Mouse (Mus musculus): Measurements from ENCODE around the gene Gpr18. TPM values are rescaled to one million over a fixed set of nuclear protein-coding genes. Genes with fewer than 3 reads are reported as not detected.
A peak's percentile ranks its signal among the peaks of the same experiment; 100 is the strongest.

Gene Gpr18
- polyA plus RNA-seq, 2 experiments, result 0.08 to 0.17 TPM

- no peak overlapping the region for H3K9ac ChIP-seq (replicated peaks)
- no peaks in the 10 kb centered on the region for H3K9me3 ChIP-seq (ENCODE audit: control insufficient read depth, low read length)
- no peaks in the 10 kb centered on the region for H3K27me3 ChIP-seq (ENCODE audit: control insufficient read depth, insufficient read depth, low read length)
- TF ChIP-seq EP300 (IDR thresholded peaks at IDR 0.05; ENCODE audit: low read depth) (no peak), CTCF (IDR thresholded peaks at IDR 0.05; ENCODE audit: low read depth) (no peak)
- no peak for DNase-seq (ENCODE audit: low read depth in 3 of 3, low spot score in 3 of 3)
- no peak for ATAC-seq (ENCODE audit: insufficient read depth)
- H3K4me2 ChIP-seq (ENCODE audit: low read depth), result no peak overlapping the region
- 86% methylated on average over 7 of the region's 7 CpGs for WGBS (ENCODE audit: insufficient replicate concordance)
- H3K4me3 ChIP-seq (ENCODE audit: insufficient read depth in 1 of 2, low read depth in 2 of 2, low read length in 2 of 2), result no peak overlapping the region
- H3K4me1 ChIP-seq (replicated peaks; ENCODE audit: control insufficient read depth in 2 of 2, insufficient read depth in 2 of 2, low read length in 1 of 2), result no peaks in the 10 kb centered on the region
- H3K27ac ChIP-seq, result no peak overlapping the region
- no peaks in the 10 kb centered on the region; the same call in none of the 2 replicates for H3K36me3 ChIP-seq (replicated peaks; ENCODE audit: control insufficient read depth, insufficient read depth, low read depth)
These were observed 3.1 kb downstream of the Gpr18 start for GRCm38 (mm10) chr14:121912501-121912900.

- Histone ChIP-seq H3K4me1 (replicated peaks; ENCODE audit: control insufficient read depth in 2 of 2, insufficient read depth in 2 of 2, low read length in 1 of 2) (peaks cover 7 to 11% of the 10 kb centered on the region in 2 experiments), H3K36me3 (replicated peaks; ENCODE audit: control insufficient read depth, insufficient read depth, low read depth) (no peaks in the 10 kb centered on the region; the same call in none of the 2 replicates), H3K4me2 (ENCODE audit: low read depth) (no peak overlapping the region), H3K27me3 (ENCODE audit: control insufficient read depth, insufficient read depth, low read length) (no peaks in the 10 kb centered on the region), H3K9me3 (ENCODE audit: control insufficient read depth, low read length) (no peaks in the 10 kb centered on the region), H3K4me3 (ENCODE audit: insufficient read depth in 1 of 2, low read depth in 2 of 2, low read length in 2 of 2) (no peak overlapping the region), H3K9ac (replicated peaks) (no peak overlapping the region), H3K27ac (no peak overlapping the region)
- ATAC-seq (ENCODE audit: insufficient read depth), result no peak
- no peak for DNase-seq (ENCODE audit: low read depth in 3 of 3, low spot score in 3 of 3)
- 86% methylated on average over 6 of the region's 6 CpGs for WGBS (ENCODE audit: insufficient replicate concordance)
- no peak for TF ChIP-seq CTCF (IDR thresholded peaks at IDR 0.05; ENCODE audit: low read depth)
- no peak for TF ChIP-seq EP300 (IDR thresholded peaks at IDR 0.05; ENCODE audit: low read depth)
These were observed 5.7 kb downstream of the Gpr18 start for GRCm38 (mm10) chr14:121909868-121910267.

GRCm38 (mm10) chr14:121906992-121907681, 8.4 kb downstream of the Gpr18 start:
- WGBS (ENCODE audit: insufficient replicate concordance), result 52% methylated on average over 11 of the region's 11 CpGs
- DNase-seq (ENCODE audit: low read depth in 3 of 3, low spot score in 3 of 3), result no peak
- peaks cover 7 to 20% of the 10 kb centered on the region in 2 experiments for H3K4me1 ChIP-seq (replicated peaks; ENCODE audit: control insufficient read depth in 2 of 2, insufficient read depth in 2 of 2, low read length in 1 of 2)
- H3K4me3 ChIP-seq (ENCODE audit: insufficient read depth in 1 of 2, low read depth in 2 of 2, low read length in 2 of 2), result no peak overlapping the region
- peak; percentile 54; the same call in 1 of the 2 replicates for ATAC-seq (ENCODE audit: insufficient read depth)
- no peaks in the 10 kb centered on the region; the same call in none of the 2 replicates for H3K36me3 ChIP-seq (replicated peaks; ENCODE audit: control insufficient read depth, insufficient read depth, low read depth)
- H3K27ac ChIP-seq, result no peak overlapping the region
- H3K27me3 ChIP-seq (ENCODE audit: control insufficient read depth, insufficient read depth, low read length), result no peaks in the 10 kb centered on the region
- H3K9me3 ChIP-seq (ENCODE audit: control insufficient read depth, low read length), result no peaks in the 10 kb centered on the region
- TF ChIP-seq CTCF (IDR thresholded peaks at IDR 0.05; ENCODE audit: low read depth), result no peak
- TF ChIP-seq EP300 (IDR thresholded peaks at IDR 0.05; ENCODE audit: low read depth), result no peak
- H3K9ac ChIP-seq (replicated peaks), result no peak overlapping the region
- H3K4me2 ChIP-seq (ENCODE audit: low read depth), result no peak overlapping the region; the same call in 1 of the 2 replicates

- ATAC-seq (ENCODE audit: insufficient read depth), result peak; percentile 46; the same call in 1 of the 2 replicates
- TF ChIP-seq EP300 (IDR thresholded peaks at IDR 0.05; ENCODE audit: low read depth), result peak; percentile 40
- no peak for TF ChIP-seq CTCF (IDR thresholded peaks at IDR 0.05; ENCODE audit: low read depth)
- no peak overlapping the region for H3K27ac ChIP-seq
These were observed 9.1 kb downstream of the Gpr18 start for GRCm38 (mm10) chr14:121906341-121906991.

GRCm38 (mm10) chr14:121904754-121905153, 10.8 kb downstream of the Gpr18 start:
- Histone ChIP-seq H3K4me2 (ENCODE audit: low read depth) (no peak overlapping the region), H3K27ac (no peak overlapping the region), H3K4me3 (ENCODE audit: insufficient read depth in 1 of 2, low read depth in 2 of 2, low read length in 2 of 2) (no peak overlapping the region), H3K9me3 (ENCODE audit: control insufficient read depth, low read length) (no peaks in the 10 kb centered on the region), H3K36me3 (replicated peaks; ENCODE audit: control insufficient read depth, insufficient read depth, low read depth) (no peaks in the 10 kb centered on the region; the same call in none of the 2 replicates), H3K9ac (replicated peaks) (no peak overlapping the region), H3K4me1 (replicated peaks; ENCODE audit: control insufficient read depth in 2 of 2, insufficient read depth in 2 of 2, low read length in 1 of 2) (peaks cover 7 to 20% of the 10 kb centered on the region in 2 experiments), H3K27me3 (ENCODE audit: control insufficient read depth, insufficient read depth, low read length) (no peaks in the 10 kb centered on the region)
- TF ChIP-seq EP300 (IDR thresholded peaks at IDR 0.05; ENCODE audit: low read depth) (no peak), CTCF (IDR thresholded peaks at IDR 0.05; ENCODE audit: low read depth) (no peak)
- 3% methylated on average over 3 of the region's 3 CpGs for WGBS (ENCODE audit: insufficient replicate concordance)
- no peak for ATAC-seq (ENCODE audit: insufficient read depth)
- DNase-seq (ENCODE audit: low read depth in 3 of 3, low spot score in 3 of 3), result no peak

More at GRCm38 (mm10) chr14:121906341-121906991, 9.1 kb downstream of the Gpr18 start:
- 22% methylated on average over 8 of the region's 8 CpGs for WGBS (ENCODE audit: insufficient replicate concordance)
- Histone ChIP-seq H3K27me3 (ENCODE audit: control insufficient read depth, insufficient read depth, low read length) (no peaks in the 10 kb centered on the region), H3K4me1 (replicated peaks; ENCODE audit: control insufficient read depth in 2 of 2, insufficient read depth in 2 of 2, low read length in 1 of 2) (peaks cover 7 to 20% of the 10 kb centered on the region in 2 experiments), H3K9me3 (ENCODE audit: control insufficient read depth, low read length) (no peaks in the 10 kb centered on the region), H3K4me2 (ENCODE audit: low read depth) (0 out of 2 replicates have a peak overlapping the region, but pooled peaks have one; percentile 0), H3K36me3 (replicated peaks; ENCODE audit: control insufficient read depth, insufficient read depth, low read depth) (no peaks in the 10 kb centered on the region; the same call in none of the 2 replicates), H3K9ac (replicated peaks) (no peak overlapping the region), H3K4me3 (ENCODE audit: insufficient read depth in 1 of 2, low read depth in 2 of 2, low read length in 2 of 2) (no peak overlapping the region)
- DNase-seq (ENCODE audit: low read depth in 3 of 3, low spot score in 3 of 3), result peak in 1 of 3 experiments; percentile 17
